Mouse (Mus musculus) forebrain, embryonic 14.5 days (tissue): ENCODE results near the gene Apc2. TPM values are rescaled to one million over a fixed set of nuclear protein-coding genes. Genes with fewer than 3 reads are reported as not detected.

Experiments used
- ATAC-seq: fragments of 200-750 bp; cut with Nextera tagmentation; 2 replicates; pipeline ENCODE4 v1.8.0; 2017; ENCODE audit warnings: mild to moderate bottlenecking, moderate library complexity
- DNase-seq: peaks from one replicate; pipeline ENCODE4 v3.0.0-alpha.2; 2015; ENCODE audit warnings: low spot score
- H3K27ac ChIP-seq: fragments of 300-500 bp; sonication (generic); 2 replicates; pipeline ENCODE4 v1.5.1; 2014; ENCODE audit warnings: low read depth, mild to moderate bottlenecking, control low read depth, low read length, moderate library complexity
- H3K27me3 ChIP-seq: fragments of 300-500 bp; sonication (generic); replicated peaks from 2 replicates; pipeline ENCODE4 v1.6.1; 2014; ENCODE audit warnings: low read length, control low read depth, mixed read lengths; ENCODE audit not compliant: control insufficient read depth, insufficient read depth
- H3K36me3 ChIP-seq: fragments of 300-500 bp; sonication (generic); 2 replicates; pipeline ENCODE4 v1.6.1; 2014; ENCODE audit warnings: low read length, control low read depth; ENCODE audit not compliant: control insufficient read depth, insufficient read depth
- H3K4me1 ChIP-seq: fragments of 300-500 bp; sonication (generic); 2 replicates; pipeline ENCODE4 v1.6.1; 2014; ENCODE audit warnings: antibody characterized with exemption, low read length, control low read depth; ENCODE audit not compliant: control insufficient read depth, insufficient read depth
- H3K4me2 ChIP-seq: fragments of 300-500 bp; sonication (generic); 2 replicates; pipeline ENCODE4 v1.6.1; 2014; ENCODE audit warnings: mild to moderate bottlenecking, control low read depth, low read length
- H3K4me3 ChIP-seq: fragments of 300-500 bp; sonication (generic); 2 replicates; pipeline ENCODE4 v1.5.1; 2014; ENCODE audit warnings: low read depth, low read length, control low read depth
- H3K9ac ChIP-seq: fragments of 300-500 bp; sonication (generic); 2 replicates; pipeline ENCODE4 v1.6.1; 2014; ENCODE audit warnings: mild to moderate bottlenecking, low read length, control low read depth, moderate library complexity
- H3K9me3 ChIP-seq: fragments of 300-500 bp; sonication (generic); replicated peaks from 2 replicates; pipeline ENCODE4 v1.6.1; 2016; ENCODE audit warnings: low read length, control low read depth, mixed read lengths; ENCODE audit not compliant: control insufficient read depth
- WGBS: fragments of 180-500 bp; shearing (Covaris S2); extraction: QIAGEN DNeasy Blood & Tissue Kit; methylation state at CpG from one replicate; pipeline ENCODE4 v1.1.7; 2014; 5-methylcytosine and 5-hydroxymethylcytosine counted together
- polyA plus RNA-seq: library from polyadenylated mRNA; unstranded; fragments of >200 nt; fragmentation: Nextera tagmentation; extraction: Ambion mirVana; gene quantifications from 2 replicates; pipeline ENCODE4 v1.2.1, GENCODE M21; 2014

Gene Apc2
- polyA plus RNA-seq, 1 experiment from 2014 or later = 154 TPM

GRCm38 (mm10) chr10:80282481-80283441 is 13.0 kb upstream of the Apc2 start:
- no peak overlapping the region for H3K27ac ChIP-seq
- no peak overlapping the region for H3K4me3 ChIP-seq
- WGBS = 91% methylated on average over 20 of the region's 20 CpGs
- H3K9me3 ChIP-seq = no peaks in the 10 kb centered on the region
- no peaks in the 10 kb centered on the region for H3K4me1 ChIP-seq
- H3K4me2 ChIP-seq = no peak overlapping the region
- H3K27me3 ChIP-seq = no peaks in the 10 kb centered on the region
- no peak overlapping the region for H3K9ac ChIP-seq
- H3K36me3 ChIP-seq = peaks cover 95% of the 10 kb centered on the region
- ATAC-seq = no peak
- no peak for DNase-seq

DNA sequence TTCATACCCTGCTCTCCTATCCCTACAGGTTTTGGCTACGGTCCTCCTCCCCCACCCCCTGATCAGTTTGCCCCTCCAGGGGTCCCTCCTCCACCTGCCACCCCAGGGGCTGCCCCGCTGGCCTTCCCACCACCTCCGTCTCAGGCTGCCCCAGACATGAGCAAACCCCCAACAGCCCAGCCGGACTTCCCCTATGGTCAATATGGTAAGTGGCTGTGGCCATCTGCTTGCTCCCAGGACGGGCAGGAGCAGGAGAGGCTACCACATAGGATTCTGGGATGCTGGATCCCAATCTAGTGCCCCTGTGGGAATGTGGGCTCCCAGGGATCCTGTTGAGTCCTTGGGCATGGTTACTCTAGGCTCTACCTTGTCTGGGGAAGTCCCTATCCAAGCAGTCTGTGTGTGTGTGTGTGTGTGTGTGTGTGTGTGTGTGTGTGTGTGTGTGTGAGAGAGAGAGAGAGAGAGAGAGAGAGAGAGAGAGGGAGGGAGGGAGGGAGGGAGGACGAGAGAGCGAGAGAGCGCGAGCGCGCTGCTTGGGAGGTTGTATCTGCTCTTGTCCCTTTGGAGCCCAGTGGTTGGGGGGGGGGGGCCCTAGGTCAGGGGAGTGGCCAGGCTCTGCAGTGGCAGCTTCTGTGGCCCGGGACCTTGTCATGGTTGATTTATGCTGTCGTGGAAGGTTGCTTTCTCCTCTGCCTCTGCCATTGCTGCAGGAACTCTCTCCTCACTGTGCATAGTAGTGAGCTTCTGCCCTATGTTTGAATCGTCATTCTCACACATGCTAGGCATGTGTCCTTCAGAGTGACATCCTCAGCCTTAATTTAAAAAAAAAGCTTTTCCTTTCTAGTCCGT is 10.3 kb upstream of the Apc2 start:
- no peak overlapping the region for H3K4me3 ChIP-seq
- no peak overlapping the region for H3K4me2 ChIP-seq
- H3K9me3 ChIP-seq = no peaks in the 10 kb centered on the region
- WGBS = 82% methylated on average over 15 of the region's 15 CpGs
- peaks cover 84% of the 10 kb centered on the region for H3K36me3 ChIP-seq
- no peak for ATAC-seq
- H3K27me3 ChIP-seq = no peaks in the 10 kb centered on the region
- no peak for DNase-seq
- H3K9ac ChIP-seq = no peak overlapping the region
- no peaks in the 10 kb centered on the region for H3K4me1 ChIP-seq
- H3K27ac ChIP-seq = no peak overlapping the region

DNA sequence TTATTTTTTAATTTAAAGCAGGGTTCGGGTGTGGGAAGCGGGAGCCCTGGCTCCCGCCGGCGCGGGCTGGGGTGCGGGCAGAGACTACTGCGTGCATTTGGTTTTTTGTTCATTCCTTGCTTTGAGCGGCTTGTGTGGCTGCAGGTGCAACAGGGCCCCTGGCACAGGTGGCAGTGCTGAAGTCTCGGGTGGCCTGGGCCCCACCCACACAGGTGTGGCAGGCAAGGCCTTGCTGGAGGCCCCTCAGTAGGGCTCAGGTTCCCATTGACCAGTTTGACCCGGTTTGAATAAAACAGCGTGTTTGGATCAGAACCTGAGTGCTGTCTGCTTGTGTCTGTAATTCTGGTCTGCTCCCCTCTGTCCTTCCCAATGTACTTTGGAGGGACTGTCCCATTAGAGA is 7.7 kb upstream of the Apc2 start:
- peaks cover 58% of the 10 kb centered on the region for H3K36me3 ChIP-seq
- no peak overlapping the region for H3K9ac ChIP-seq
- no peak for ATAC-seq

GRCm38 (mm10) chr10:80288657-80289056 is 7.1 kb upstream of the Apc2 start:
- DNase-seq (no peak), ATAC-seq (no peak)
- Histone ChIP-seq H3K36me3 (peaks cover 58% of the 10 kb centered on the region), H3K27ac (no peak overlapping the region), H3K9me3 (no peaks in the 10 kb centered on the region), H3K4me1 (peaks cover 10% of the 10 kb centered on the region; the same call in 1 of the 2 replicates), H3K27me3 (no peaks in the 10 kb centered on the region), H3K4me3 (no peak overlapping the region), H3K9ac (no peak overlapping the region), H3K4me2 (no peak overlapping the region)
- 75% methylated on average over 8 of the region's 8 CpGs for WGBS

More for the DNA sequence above, 7.7 kb upstream of the Apc2 start:
- H3K4me2 ChIP-seq = no peak overlapping the region
- no peak overlapping the region for H3K4me3 ChIP-seq
- no peaks in the 10 kb centered on the region for H3K27me3 ChIP-seq
- peaks cover 4% of the 10 kb centered on the region; the same call in 1 of the 2 replicates for H3K4me1 ChIP-seq
- 92% methylated on average over 12 of the region's 12 CpGs for WGBS
- H3K9me3 ChIP-seq = no peaks in the 10 kb centered on the region
- no peak overlapping the region for H3K27ac ChIP-seq
- DNase-seq = no peak

DNA sequence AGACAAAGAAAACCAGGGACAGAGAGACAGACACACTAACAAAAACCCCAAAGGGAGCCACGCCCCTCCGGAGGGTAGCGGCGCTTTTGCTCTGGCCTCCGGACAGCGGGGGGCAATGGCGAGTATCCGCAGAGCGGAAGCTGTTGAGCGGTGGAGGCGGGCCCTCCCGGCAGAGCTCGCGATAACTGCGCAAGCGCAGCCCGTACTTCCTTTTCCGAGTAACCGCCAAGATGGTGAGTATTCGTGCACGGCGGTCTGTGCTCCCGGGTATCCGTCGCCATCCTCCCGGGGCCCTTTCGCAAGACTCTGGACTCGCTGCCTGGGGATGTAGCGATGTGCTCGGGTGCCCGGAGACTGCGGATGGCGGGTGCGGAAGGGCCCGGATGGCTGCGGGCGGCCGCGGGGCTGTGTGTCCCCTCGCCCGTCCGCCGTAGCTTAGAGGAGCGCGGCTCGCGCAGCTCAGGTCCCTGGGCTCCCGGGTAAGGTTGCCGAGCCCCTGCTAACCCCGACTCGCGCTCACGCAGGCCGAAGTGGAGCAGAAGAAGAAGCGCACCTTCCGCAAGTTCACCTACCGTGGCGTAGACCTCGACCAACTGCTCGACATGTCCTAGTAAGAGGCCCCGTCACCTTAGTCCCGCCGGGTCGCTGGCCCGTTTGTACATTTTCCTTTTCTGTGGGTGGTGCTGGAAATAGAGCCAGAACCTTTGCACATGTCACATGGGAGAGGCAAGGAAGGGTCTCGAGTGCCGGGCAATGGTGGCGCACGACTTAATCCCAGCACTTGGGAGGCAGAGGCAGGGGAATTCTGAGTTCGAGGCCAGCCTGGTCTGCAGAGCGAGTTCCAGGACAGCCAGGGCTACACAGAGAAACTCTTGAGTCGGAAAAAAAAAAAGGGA is 3.3 kb upstream of the Apc2 start, which contains the start of gene Rps15:
Gene Rps15, plus strand, starts transcription at position 203 of the 896 bp plus-strand sequence.
- Histone ChIP-seq H3K27ac (peak within 1 kb of the TSS; percentile 93), H3K4me3 (peak within 1 kb of the TSS; percentile 90), H3K4me2 (peak within 1 kb of the TSS; percentile 96), H3K27me3 (no peaks in the 10 kb centered on the region), H3K9me3 (no peaks in the 10 kb centered on the region), H3K9ac (peak within 1 kb of the TSS; percentile 98), H3K36me3 (peaks cover 39% of the 10 kb centered on the region), H3K4me1 (peaks cover 26% of the 10 kb centered on the region)
- WGBS = under 1% methylated on average over 66 of the region's 72 CpGs
- ATAC-seq (peak; percentile 85), DNase-seq (peak; percentile 98)

- H3K27ac ChIP-seq = no peak overlapping the region
- no peak for DNase-seq
- WGBS = 19% methylated on average over 14 of the region's 14 CpGs
These were observed 2.5 kb upstream of the Apc2 start for GRCm38 (mm10) chr10:80293325-80293724.

DNA sequence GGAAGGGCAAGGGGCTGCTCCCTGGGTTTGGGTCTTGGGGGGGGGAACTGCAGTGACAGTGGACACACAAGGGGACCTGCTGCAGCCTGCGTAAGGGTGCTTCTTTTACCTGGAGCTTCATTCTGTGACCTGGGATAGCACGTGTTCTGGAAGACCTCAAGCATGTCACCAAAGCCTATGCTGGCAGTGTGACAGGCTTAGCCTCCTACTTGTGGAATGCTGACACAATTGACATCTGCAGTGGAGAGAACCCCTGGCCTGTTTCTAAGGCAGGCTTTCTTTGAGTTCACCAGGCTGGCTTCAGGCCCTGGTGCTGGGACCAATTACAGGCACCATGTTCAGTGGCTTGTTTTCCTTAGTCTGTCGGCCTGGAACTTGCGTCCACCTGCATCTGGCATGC is 1.5 kb upstream of the Apc2 start:
- Histone ChIP-seq H3K4me1 (peaks cover 35% of the 10 kb centered on the region), H3K4me2 (no peak overlapping the region), H3K4me3 (no peak overlapping the region), H3K27me3 (no peaks in the 10 kb centered on the region), H3K9me3 (no peaks in the 10 kb centered on the region), H3K9ac (no peak overlapping the region), H3K27ac (no peak overlapping the region), H3K36me3 (peaks cover 22% of the 10 kb centered on the region)
- no peak for DNase-seq
- 84% methylated on average over 4 of the region's 4 CpGs for WGBS
- ATAC-seq = no peak

More at GRCm38 (mm10) chr10:80293325-80293724, 2.5 kb upstream of the Apc2 start:
- Histone ChIP-seq H3K9me3 (no peaks in the 10 kb centered on the region), H3K9ac (peak overlapping the region; percentile 98), H3K27me3 (no peaks in the 10 kb centered on the region), H3K4me1 (peaks cover 32% of the 10 kb centered on the region), H3K4me2 (peak overlapping the region; percentile 96), H3K36me3 (peaks cover 32% of the 10 kb centered on the region), H3K4me3 (peak overlapping the region; percentile 90)
- ATAC-seq = no peak

DNA sequence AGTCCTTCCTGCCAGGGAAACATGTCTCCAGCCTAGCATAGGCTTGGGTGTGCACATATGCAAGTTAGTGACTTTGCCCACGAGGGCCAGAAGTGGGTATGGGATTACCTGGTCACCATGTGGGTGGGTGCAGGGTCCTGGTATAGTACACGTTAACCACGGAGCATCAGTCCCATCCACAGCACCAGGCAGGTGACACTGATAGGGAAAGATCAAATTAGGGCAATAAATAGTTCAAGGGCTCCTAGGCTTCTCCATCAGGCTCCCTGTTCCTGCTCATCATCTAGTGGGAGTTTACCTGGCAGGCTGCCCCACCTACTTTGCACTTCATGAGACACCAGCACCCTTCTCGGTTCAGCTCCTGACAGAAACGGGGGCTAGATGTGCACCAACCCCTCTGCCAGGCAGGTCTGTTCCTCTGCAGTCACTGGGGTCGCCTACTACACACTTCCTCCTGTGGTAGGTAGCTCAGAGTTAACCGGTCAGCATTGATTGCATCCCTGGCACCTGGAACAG is 931 bp upstream of the Apc2 start:
- DNase-seq (no peak), ATAC-seq (no peak)
- peaks cover 21% of the 10 kb centered on the region for H3K36me3 ChIP-seq
- H3K9ac ChIP-seq = peak overlapping the region; percentile 62
- peaks cover 35% of the 10 kb centered on the region for H3K4me1 ChIP-seq
- H3K9me3 ChIP-seq = no peaks in the 10 kb centered on the region
- no peaks in the 10 kb centered on the region for H3K27me3 ChIP-seq
- H3K4me2 ChIP-seq = no peak overlapping the region; the same call in 1 of the 2 replicates
- peak overlapping the region; percentile 89; the same call in 1 of the 2 replicates for H3K27ac ChIP-seq
- WGBS = 38% methylated on average over 7 of the region's 7 CpGs
- H3K4me3 ChIP-seq = no peak overlapping the region
